Mouse (Mus musculus) cerebellum, adult 18-20 months (tissue): ENCODE data around the gene Ccl1.

ENCODE experiments used
- DNase-seq, 2 experiments: peaks; one replicate each; pipeline ENCODE4 v3.0.0; 2021

Gene Ccl1

DNA sequence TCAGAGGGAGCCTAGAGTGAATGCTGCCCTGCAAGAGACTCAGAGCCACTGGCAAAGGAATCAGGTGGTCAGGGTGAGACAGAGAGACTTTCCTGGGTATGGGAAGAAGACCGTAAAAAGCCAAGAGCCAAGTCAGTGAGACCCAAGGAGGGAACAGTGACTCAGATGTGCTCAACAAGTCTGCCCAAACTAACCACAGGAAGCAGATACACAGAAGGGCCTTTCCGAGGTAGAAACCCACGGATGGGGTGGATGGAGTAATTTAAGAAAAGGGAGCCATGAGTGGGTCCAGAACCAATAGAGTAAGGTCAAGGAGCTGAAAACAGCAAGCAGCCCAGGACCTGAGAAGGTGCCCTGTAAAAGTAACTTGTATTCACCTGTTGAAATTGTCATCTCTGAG lies 101.8 kb downstream of the Ccl1 start:
- DNase-seq: no peak

DNA sequence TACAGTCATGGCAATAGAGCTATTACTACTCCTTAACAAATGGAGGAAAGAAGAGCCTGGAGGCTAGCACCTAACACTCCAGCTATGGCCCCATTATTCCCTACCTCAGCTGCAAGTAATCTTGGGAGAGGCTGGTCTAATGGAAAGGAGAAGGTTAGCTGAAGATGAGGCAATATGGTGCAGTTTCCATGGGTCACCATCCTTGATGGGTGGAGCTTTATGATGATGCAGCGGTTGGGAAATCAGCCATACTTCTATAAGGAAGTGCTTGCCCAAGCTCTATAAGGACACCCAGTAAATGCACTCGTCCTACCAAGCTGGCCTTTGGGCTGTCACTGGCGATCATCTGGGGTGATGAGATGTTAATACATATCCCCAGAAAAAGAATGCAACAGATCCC lies 107.7 kb downstream of the Ccl1 start:
- DNase-seq: no peak

DNA sequence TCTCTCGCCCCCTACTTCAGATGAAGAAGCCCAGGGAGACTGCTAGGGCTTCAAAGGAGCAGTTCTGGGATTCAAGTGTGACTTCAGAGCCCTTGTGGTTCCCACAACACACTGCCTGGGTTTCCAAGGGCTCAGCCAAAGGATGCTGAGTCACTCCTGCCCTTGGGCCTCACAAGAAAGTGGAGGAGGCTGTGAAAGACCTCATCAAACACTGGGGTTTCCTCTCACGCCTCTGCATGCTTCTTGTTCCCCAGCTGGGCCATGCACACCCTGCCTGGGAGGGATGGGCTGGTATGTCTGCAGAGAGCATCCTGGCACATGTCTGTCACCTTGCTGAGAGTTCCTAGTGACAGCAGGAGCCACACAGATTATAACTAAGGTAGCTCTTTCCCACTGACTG lies 110.5 kb downstream of the Ccl1 start:
- no peak for DNase-seq

- DNase-seq: no peak
These were observed 111.7 kb downstream of the Ccl1 start for GRCm38 (mm10) chr11:82193826-82194225.

DNA sequence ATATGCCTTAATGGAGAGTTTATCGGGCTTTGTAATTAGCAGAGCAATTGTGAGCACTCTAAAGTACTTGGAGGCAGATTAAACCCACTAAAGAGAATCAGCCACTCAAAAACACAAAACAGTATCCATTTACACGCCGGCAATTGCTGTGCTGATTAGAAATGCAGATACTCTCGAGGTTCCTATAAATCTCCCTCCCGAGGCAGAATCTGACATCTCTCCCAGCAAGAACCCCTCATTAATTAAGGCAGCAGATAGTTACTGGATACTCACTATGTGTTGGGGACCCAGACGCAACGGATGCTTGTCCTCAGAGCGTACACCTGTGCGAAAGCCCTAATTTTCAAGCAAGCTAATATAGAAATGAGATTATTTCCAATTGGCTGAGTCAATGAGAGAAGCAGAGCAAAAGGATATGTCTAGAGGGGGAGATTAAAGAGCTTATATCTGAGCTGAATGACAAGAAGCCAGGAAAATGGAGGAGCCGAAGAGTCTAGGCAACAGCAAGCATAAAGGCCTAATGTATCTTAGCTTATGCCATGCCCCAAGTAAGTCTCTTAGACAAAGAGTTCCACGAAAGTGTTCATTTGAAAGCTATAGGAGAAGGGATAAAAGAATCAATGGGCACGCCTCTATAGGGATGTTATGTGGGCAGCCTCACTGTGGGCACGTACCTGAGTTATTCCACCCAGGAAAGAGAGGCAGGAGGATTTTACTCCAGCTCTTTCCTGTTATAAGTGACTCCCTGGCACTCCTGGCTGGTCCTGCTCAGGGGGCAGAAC lies 115.5 kb downstream of the Ccl1 start:
- no peak for DNase-seq

GRCm38 (mm10) chr11:82185684-82186083 lies 119.8 kb downstream of the Ccl1 start:
- DNase-seq: no peak

DNA sequence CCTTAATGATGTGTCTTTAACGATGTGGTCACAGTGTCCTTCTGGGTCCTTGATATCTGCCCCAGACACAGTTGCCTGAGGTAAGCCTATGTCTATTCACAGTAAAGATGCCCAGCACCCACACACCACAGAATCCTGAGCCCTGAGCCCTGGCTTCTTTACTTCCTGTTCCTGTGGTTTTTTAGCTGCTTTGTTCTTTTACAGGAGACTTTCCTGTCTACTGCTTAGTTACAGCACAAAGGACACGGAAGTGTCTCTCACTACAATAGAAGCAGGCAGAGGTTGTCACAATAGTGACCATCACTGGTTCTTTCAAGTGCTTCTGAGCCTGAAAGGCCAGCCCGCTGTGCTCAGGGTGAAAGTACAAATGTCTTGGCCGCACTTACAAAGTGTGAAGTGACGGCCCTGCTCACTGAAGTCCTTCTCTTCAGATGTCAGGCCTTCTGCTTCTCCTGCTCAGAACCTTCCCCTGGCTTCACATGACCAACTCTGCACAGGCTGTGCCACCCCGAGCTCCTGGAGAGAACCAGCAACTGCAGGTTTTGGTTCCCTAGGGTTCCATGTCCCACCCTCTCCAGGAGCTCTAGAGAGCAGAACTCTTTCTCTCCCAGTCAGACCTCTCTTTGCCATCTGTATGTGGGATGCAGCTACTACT lies 122.1 kb downstream of the Ccl1 start:
- no peak for DNase-seq

GRCm38 (mm10) chr11:82182401-82182800 lies 123.1 kb downstream of the Ccl1 start:
- no peak for DNase-seq

GRCm38 (mm10) chr11:82181331-82181730 lies 124.2 kb downstream of the Ccl1 start:
- DNase-seq: no peak

GRCm38 (mm10) chr11:82178161-82178560 lies 127.3 kb downstream of the Ccl1 start:
- DNase-seq: no peak

DNA sequence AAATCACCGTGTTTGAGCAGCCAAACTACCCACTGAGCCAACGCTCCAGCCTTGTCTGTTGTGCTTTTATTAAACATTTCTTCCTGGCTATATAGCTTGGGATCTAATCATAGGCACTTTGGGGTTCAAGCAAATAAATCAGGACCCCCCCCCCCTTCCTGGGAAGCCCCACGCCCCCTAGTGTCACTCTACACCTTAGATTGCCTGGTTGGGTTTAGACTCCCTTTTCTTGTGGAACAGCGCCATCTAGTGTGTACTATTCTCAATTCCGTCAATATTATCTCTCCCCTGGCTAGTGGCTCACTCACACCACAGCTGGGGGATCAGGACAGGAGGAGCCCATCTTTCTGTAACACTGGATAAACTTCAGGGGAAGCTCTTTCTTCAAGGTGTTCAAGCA lies 127.8 kb downstream of the Ccl1 start:
- DNase-seq: peak; percentile 17 to 46

DNA sequence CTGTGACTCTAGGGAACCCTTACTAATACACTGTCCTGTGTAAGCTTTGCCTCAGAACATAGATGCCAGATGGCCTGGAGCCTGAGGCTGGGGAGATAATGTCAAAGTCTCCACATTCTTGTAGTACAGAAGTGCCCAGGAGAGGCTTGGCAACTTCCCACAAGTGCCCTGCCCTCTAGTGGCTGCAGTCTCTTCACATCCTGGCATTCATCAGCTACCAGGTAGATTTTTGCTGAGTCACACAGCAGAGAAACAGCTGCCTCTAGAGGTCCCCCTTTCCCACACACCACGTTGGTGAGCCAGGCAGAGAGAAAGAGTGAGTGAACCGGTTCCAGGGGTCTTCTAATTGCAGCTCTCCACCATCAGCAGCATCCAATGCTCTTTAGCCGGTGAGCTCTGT lies 130.7 kb downstream of the Ccl1 start:
- DNase-seq: peak; percentile 23 to 28

- DNase-seq: no peak
These were observed 132.0 kb downstream of the Ccl1 start for GRCm38 (mm10) chr11:82173491-82173890.

GRCm38 (mm10) chr11:82171316-82172071 lies 134.0 kb downstream of the Ccl1 start:
- DNase-seq: no peak

DNA sequence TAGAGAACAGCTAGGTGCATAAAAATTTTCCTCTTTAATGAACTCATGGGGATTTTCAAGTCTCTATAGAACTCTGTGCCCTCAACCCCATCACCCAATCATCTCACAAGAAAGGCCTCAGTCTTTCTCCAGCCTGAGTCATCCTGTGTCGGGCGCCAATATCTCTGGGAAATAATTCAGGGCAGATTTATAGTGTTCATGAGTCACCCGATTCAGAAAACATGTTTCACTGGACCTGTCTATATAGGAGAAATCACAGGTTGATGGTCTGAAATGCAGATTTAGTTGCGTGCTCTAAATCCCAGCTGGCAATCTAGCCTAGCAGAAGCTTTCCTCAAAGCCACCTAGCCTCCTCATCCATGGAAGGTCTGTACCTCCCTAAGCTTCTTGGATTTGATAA lies 136.0 kb downstream of the Ccl1 start:
- no peak for DNase-seq

GRCm38 (mm10) chr11:82168308-82168707 lies 137.2 kb downstream of the Ccl1 start:
- no peak for DNase-seq

- no peak for DNase-seq
These were observed 142.2 kb downstream of the Ccl1 start for GRCm38 (mm10) chr11:82163285-82163684.

GRCm38 (mm10) chr11:82159126-82159525 lies 146.4 kb downstream of the Ccl1 start:
- DNase-seq: no peak

DNA sequence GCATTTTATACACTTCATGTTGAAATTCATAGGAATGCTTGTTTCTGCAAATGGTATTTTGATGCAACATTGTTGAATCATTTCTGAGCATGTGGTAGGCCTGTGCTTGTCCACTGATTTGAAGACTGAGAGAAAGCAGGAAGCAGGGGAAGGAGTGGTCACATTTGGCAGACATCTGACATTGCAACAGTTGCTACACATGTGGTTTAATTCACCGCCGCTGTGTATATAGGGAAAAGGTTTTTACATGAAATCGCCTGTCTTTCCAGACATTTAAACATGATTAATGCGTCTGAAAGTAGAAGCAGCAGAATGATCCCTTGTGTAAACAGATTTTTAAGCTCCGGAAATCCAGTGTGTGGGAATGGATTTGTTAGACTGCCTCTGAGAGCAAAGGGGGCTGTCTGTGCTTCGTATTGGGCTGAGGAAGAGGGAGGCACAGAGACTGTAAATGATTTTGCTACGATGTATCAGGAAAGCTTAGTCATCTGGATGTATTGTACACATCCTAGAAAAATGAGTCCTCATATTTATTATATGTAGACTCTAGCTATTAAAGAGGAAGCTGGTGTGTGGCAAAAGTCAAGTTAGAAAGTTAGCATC lies 165.9 kb downstream of the Ccl1 start:
- no peak for DNase-seq

- no peak for DNase-seq
These were observed 169.3 kb downstream of the Ccl1 start for GRCm38 (mm10) chr11:82136196-82136595.

- DNase-seq: no peak
These were observed 172.5 kb downstream of the Ccl1 start for GRCm38 (mm10) chr11:82132977-82133376.
